Mouse (Mus musculus) layer of hippocampus, adult 9-11 months (tissue): ENCODE measurements at regions not wholly inside any gene's neighbourhood (a gene's known extent, or its start where the extent isn't known, plus 50 kb on each side); places are given as distances from the start of the nearest gene placed in this dataset.

Experiments
- DNase-seq: peaks from one replicate; pipeline ENCODE4 v3.0.0; 2022

- DNase-seq = no peak
Measured at GRCm38 (mm10) chr4:82160233-82160632, 545.3 kb downstream of the Nfib start.

GRCm38 (mm10) chr4:82155642-82156320 lies 549.8 kb downstream of the Nfib start:
- DNase-seq = no peak

GRCm38 (mm10) chr4:82154021-82154555 lies 551.5 kb downstream of the Nfib start:
- DNase-seq = peak; percentile 49

- DNase-seq = no peak
Measured at GRCm38 (mm10) chr4:82153604-82154003, 551.9 kb downstream of the Nfib start.

- no peak for DNase-seq
Measured at GRCm38 (mm10) chr4:82149957-82150356, 555.6 kb downstream of the Nfib start.

GRCm38 (mm10) chr4:82148129-82149064 lies 557.2 kb downstream of the Nfib start:
- DNase-seq = no peak

GRCm38 (mm10) chr4:82142391-82142790 lies 563.2 kb downstream of the Nfib start:
- DNase-seq = no peak

GRCm38 (mm10) chr4:82139806-82140205 lies 565.7 kb downstream of the Nfib start:
- DNase-seq = no peak

- no peak for DNase-seq
Measured at GRCm38 (mm10) chr4:82139016-82139415, 566.5 kb downstream of the Nfib start.

- peak; percentile 18 for DNase-seq
Measured at GRCm38 (mm10) chr4:82132851-82133250, 572.7 kb downstream of the Nfib start.

GRCm38 (mm10) chr4:82132326-82132725 lies 573.2 kb downstream of the Nfib start:
- DNase-seq = no peak

- no peak for DNase-seq
Measured at GRCm38 (mm10) chr4:82129471-82129870, 576.1 kb downstream of the Nfib start.

GRCm38 (mm10) chr4:82123733-82124132 lies 581.8 kb downstream of the Nfib start:
- DNase-seq = no peak

- DNase-seq = no peak
Measured at GRCm38 (mm10) chr4:82123101-82123500, 582.4 kb downstream of the Nfib start.

GRCm38 (mm10) chr4:82120796-82121195 lies 584.8 kb downstream of the Nfib start:
- DNase-seq = no peak

- DNase-seq = no peak
Measured at GRCm38 (mm10) chr4:82120326-82120725, 585.2 kb downstream of the Nfib start.

GRCm38 (mm10) chr4:82101837-82102236 lies 603.7 kb downstream of the Nfib start:
- DNase-seq = no peak

- DNase-seq = no peak
Measured at GRCm38 (mm10) chr4:82099970-82100368, 605.6 kb downstream of the Nfib start.

GRCm38 (mm10) chr4:82098986-82099969 lies 606.3 kb downstream of the Nfib start:
- peak; percentile 9 for DNase-seq

GRCm38 (mm10) chr4:82092296-82093230 lies 613.0 kb downstream of the Nfib start:
- DNase-seq = peak; percentile 34

- DNase-seq = no peak
Measured at GRCm38 (mm10) chr4:82089657-82090056, 615.9 kb downstream of the Nfib start.
